ENCODE assay signal across 7 mouse cellular contexts in genomic region chr11:53456474-53457371, GRCm38 (mm10). TPM values are rescaled to one million over a fixed set of nuclear protein-coding genes. Genes with fewer than 3 reads are reported as not detected.
A peak's percentile ranks its signal among the peaks of the same experiment; 100 is the strongest.
DNase-seq lines count a peak whose midpoint lies in the region; ATAC-seq and TF ChIP-seq lines count a peak whose summit lies in the region.

TSS of gene Gm10447 (minus strand) at chr11:53457110.
TSS of gene Shroom1 (plus strand) at chr11:53457205.

- H3K4me1 ChIP-seq in hindbrain, embryonic 15.5 days (replicated peaks): peaks cover 8% of the 10 kb centered on the region
- H3K4me1 ChIP-seq in liver, embryonic 11.5 days (replicated peaks; ENCODE audit: control insufficient read depth, insufficient read depth, low read length): no peaks in the 10 kb centered on the region; the same call in 1 of the 2 replicates
- H3K4me1 ChIP-seq in midbrain, postnatal 0 days (ENCODE audit: insufficient read depth, low read length): no peaks in the 10 kb centered on the region

- H3K9me3 ChIP-seq in hindbrain, embryonic 15.5 days: no peaks in the 10 kb centered on the region
- no peaks in the 10 kb centered on the region for H3K9me3 ChIP-seq in liver, embryonic 11.5 days (ENCODE audit: control insufficient read depth, low read length)
- H3K9me3 ChIP-seq in midbrain, postnatal 0 days (ENCODE audit: low read length): no peaks in the 10 kb centered on the region

- peak within 1 kb of the TSS; percentile 67 for H3K4me2 ChIP-seq in hindbrain, embryonic 15.5 days
- peak within 1 kb of the TSS; percentile 93 for H3K4me2 ChIP-seq in liver, embryonic 11.5 days
- H3K4me2 ChIP-seq in midbrain, postnatal 0 days (ENCODE audit: low read depth, low read length, poor library complexity, severe bottlenecking): peak within 1 kb of the TSS; percentile 76

- TF ChIP-seq CTCF in midbrain, postnatal 0 days (IDR thresholded peaks at IDR 0.05): peak; percentile 65

- H3K4me3 ChIP-seq in hindbrain, embryonic 15.5 days: peak within 1 kb of the TSS; percentile 36
- peak within 1 kb of the TSS; percentile 61 for H3K4me3 ChIP-seq in liver, embryonic 11.5 days (ENCODE audit: low read depth, low read length)
- H3K4me3 ChIP-seq in midbrain, postnatal 0 days (ENCODE audit: low read depth, low read length): peak within 1 kb of the TSS; percentile 40

- H3K27me3 ChIP-seq in hindbrain, embryonic 15.5 days: peaks cover 53% of the 10 kb centered on the region
- peaks cover 22% of the 10 kb centered on the region for H3K27me3 ChIP-seq in liver, embryonic 11.5 days (replicated peaks; ENCODE audit: control insufficient read depth, insufficient read depth, low read length)
- H3K27me3 ChIP-seq in midbrain, postnatal 0 days (ENCODE audit: insufficient read depth, low read length): peaks cover 34% of the 10 kb centered on the region

- WGBS in hindbrain, embryonic 15.5 days: 5% methylated on average over 42 of the region's 42 CpGs
- 4% methylated on average over 42 of the region's 42 CpGs for WGBS in liver, embryonic 11.5 days
- WGBS in midbrain, postnatal 0 days: 5% methylated on average over 41 of the region's 42 CpGs

- no peak within 1 kb of the TSS for H3K27ac ChIP-seq in hindbrain, embryonic 15.5 days (replicated peaks)
- H3K27ac ChIP-seq in liver, embryonic 11.5 days (ENCODE audit: low read depth, low read length): peak within 1 kb of the TSS; percentile 30; the same call in 1 of the 2 replicates
- H3K27ac ChIP-seq in midbrain, postnatal 0 days (ENCODE audit: low read depth, low read length): no peak within 1 kb of the TSS

- peak within 1 kb of the TSS; percentile 32 for H3K9ac ChIP-seq in hindbrain, embryonic 15.5 days
- peak within 1 kb of the TSS; percentile 63 for H3K9ac ChIP-seq in liver, embryonic 11.5 days (ENCODE audit: low read depth, low read length)
- H3K9ac ChIP-seq in midbrain, postnatal 0 days (replicated peaks; ENCODE audit: low read length, poor library complexity, severe bottlenecking): peak within 1 kb of the TSS; percentile 51

- peak; percentile 43; the same call in 1 of the 2 replicates for ATAC-seq in hindbrain, embryonic 15.5 days (ENCODE audit: low FRiP score, low read depth)
- peak; percentile 74 for ATAC-seq in liver, embryonic 11.5 days (replicated peaks; ENCODE audit: low FRiP score)
- ATAC-seq in midbrain, postnatal 0 days (ENCODE audit: low FRiP score): peak; percentile 58; the same call in 1 of the 2 replicates

- H3K36me3 ChIP-seq in hindbrain, embryonic 15.5 days: no peaks in the 10 kb centered on the region
- no peaks in the 10 kb centered on the region for H3K36me3 ChIP-seq in liver, embryonic 11.5 days (ENCODE audit: control insufficient read depth, insufficient read depth, low read length)
- no peaks in the 10 kb centered on the region for H3K36me3 ChIP-seq in midbrain, postnatal 0 days (ENCODE audit: insufficient read depth, low read length)

- peak; percentile 66 for DNase-seq in Muller cell, postnatal 12 days (ENCODE audit: inconsistent ontology term)
- peak; percentile 78 for DNase-seq in brain, adult 2 months (ENCODE audit: low read depth, low spot score)
- peak; percentile 25 to 42 for DNase-seq in gastrocnemius, adult 8-10 months (ENCODE audit: low spot score in 2 of 2)
- peak; percentile 63 for DNase-seq in liver, embryonic 11.5 days (ENCODE audit: low spot score)
- peak; percentile 57 for DNase-seq in midbrain, postnatal 0 days (ENCODE audit: low spot score)
- DNase-seq in layer of hippocampus, postnatal 25 days (ENCODE audit: extremely low spot score in 1 of 2, low spot score in 1 of 2): no peak

RNA-seq across cellular contexts. Expression of gene Gm10447, which starts in this region (rescaled TPM):
- under 1 TPM in 1 of 4 experiments, not detected in 3; 0.11 TPM for total RNA-seq in gastrocnemius, adult 8-10 months (2022)
- polyA plus RNA-seq in hindbrain, embryonic 15.5 days (2015; fragmentation: Nextera tagmentation; extraction: Ambion mirVana): 0.07 TPM in 1 of 2 replicates, not detected in the other
- polyA plus RNA-seq in liver, embryonic 11.5 days (2014; fragmentation: Nextera tagmentation; extraction: Ambion mirVana): 0.10 TPM in 1 of 2 replicates, not detected in the other
- total RNA-seq in midbrain, postnatal 0 days (2014; rRNA removed): not detected in 2 replicates
- 0.11 TPM in 2 replicates for polyA plus RNA-seq in midbrain, postnatal 0 days (2015; fragmentation: Nextera tagmentation; extraction: Ambion mirVana)
- under 1 TPM; 0.12 to 0.26 TPM for total RNA-seq in layer of hippocampus, postnatal 25 days (2021)

RNA-seq across cellular contexts. Expression of gene Shroom1, which starts in this region (rescaled TPM):
- 1 to 10 TPM in 1 of 4 experiments, under 1 TPM in 3; 0.29 to 1.2 (median 0.74) TPM for total RNA-seq in gastrocnemius, adult 8-10 months (2022)
- 3.5 TPM in 2 replicates for polyA plus RNA-seq in hindbrain, embryonic 15.5 days (2015; fragmentation: Nextera tagmentation; extraction: Ambion mirVana)
- polyA plus RNA-seq in liver, embryonic 11.5 days (2014; fragmentation: Nextera tagmentation; extraction: Ambion mirVana): 2.6 and 2.7 TPM in 2 replicates
- total RNA-seq in midbrain, postnatal 0 days (2014; rRNA removed): 5.4 and 10.9 TPM in 2 replicates
- polyA plus RNA-seq in midbrain, postnatal 0 days (2015; fragmentation: Nextera tagmentation; extraction: Ambion mirVana): 3.4 and 4.1 TPM in 2 replicates
- 1 to 10 TPM; 3.8 to 4.1 TPM for total RNA-seq in layer of hippocampus, postnatal 25 days (2021)

Comparison
In these comparisons a context has a peak if more than half of its experiments do, and no peak if none do; other contexts are left out.
1. DNase-seq: peak in Muller cell, postnatal 12 days (single experiment), brain, adult 2 months (single experiment), gastrocnemius, adult 8-10 months (2 of 2), liver, embryonic 11.5 days (single experiment) and midbrain, postnatal 0 days (single experiment); none in layer of hippocampus, postnatal 25 days (0 of 2).
2. Peak in every context shown above with its lines, with median percentiles within 50 percentile points of each other: ATAC-seq, H3K4me2 ChIP-seq, H3K4me3 ChIP-seq and H3K9ac ChIP-seq.